Mouse (Mus musculus) frontal cortex, adult 2 months (tissue): ENCODE data around the gene Alkal2. TPM values are rescaled to one million over a fixed set of nuclear protein-coding genes. Genes with fewer than 3 reads are reported as not detected.

ENCODE experiments used
- DNase-seq, 2 experiments: peaks; one replicate each; pipeline ENCODE4 v3.0.0; 2022; ENCODE audit warnings: low spot score in 1 of 2; ENCODE audit errors: extremely low spot score in 1 of 2
- polyA plus RNA-seq: library from polyadenylated mRNA; depleted of rRNA; stranded (reverse); fragments of >200 nt; gene quantifications from 2 replicates; pipeline ENCODE4 v1.2.3, GENCODE M21; 2012; rRNA removed

The Alkal2 gene
- polyA plus RNA-seq, result 1.0 and 1.5 TPM in 2 replicates

DNA sequence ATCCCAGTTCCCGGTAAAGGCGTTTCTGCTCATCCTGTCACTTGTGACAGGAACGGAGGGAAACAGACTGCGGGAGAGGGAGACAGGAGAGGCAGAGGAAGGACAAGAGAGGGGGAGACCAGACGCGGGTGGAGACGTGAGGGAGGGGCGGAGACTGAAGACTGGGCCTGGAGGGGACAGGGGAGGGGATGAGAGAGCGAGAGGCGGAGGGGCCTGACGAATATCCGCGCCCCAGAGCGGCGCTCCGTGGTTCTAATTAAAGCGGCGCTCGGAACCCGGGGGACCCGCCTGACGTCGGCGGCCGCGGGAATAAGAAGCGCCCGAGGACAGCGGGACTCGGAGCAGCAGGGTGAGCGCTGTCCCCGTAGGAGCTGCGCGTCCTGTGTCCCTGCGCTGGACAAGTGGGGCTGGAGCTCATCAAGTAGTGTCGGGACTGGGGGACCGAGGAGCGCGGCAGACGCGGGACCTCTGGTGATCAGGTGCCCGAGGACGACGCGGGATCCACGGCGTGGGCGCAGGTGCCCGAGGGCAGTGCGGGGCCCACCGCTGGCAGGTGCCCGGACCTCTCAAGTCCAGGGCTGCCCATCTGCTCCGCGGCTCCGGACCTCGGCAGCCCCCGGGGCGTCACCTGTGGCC, at the start of gene Alkal2:
Gene Alkal2, plus strand, starts transcription at position 337 of the 636 bp plus-strand sequence.
- DNase-seq, result no peak

DNA sequence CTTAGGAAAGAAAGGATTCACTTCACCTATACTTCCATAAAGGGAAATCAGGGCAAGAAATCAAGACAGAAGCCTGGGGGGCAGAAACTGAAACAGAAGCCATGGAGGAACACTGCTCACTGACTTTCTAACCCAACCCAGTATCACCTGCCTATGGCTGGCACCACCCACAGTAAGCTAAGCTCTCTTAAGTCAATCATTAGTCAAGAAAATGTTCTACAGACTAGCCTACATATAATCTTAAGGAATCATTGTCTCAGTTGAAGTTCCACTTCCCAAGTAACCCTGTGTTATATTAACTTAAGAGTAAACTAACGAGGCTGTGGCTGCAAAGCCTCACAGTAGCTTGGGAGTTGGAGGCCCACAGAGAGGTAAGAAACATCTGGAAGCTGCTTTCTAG, 35.6 kb upstream of the Alkal2 start:
- DNase-seq, result no peak

DNA sequence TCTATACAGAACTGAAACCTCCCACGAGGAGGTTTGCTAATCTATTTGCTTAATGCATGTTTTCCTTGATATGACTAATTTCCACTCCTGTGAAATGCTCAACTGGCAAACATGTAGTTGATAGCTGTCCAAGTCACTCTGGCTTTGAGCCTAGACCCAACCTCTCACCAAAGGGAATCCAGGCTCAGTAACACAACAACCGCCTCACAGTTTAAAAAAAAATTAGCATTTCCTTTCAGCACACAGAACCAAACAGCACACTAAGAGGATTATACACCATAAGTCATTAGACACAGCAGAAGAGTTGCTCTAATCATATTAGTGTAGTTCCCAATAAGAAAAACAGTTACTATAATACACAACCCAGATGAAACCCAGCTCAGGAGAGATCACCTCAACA, 33.2 kb upstream of the Alkal2 start:
- DNase-seq, result peak in 1 of 2 experiments; percentile 25

DNA sequence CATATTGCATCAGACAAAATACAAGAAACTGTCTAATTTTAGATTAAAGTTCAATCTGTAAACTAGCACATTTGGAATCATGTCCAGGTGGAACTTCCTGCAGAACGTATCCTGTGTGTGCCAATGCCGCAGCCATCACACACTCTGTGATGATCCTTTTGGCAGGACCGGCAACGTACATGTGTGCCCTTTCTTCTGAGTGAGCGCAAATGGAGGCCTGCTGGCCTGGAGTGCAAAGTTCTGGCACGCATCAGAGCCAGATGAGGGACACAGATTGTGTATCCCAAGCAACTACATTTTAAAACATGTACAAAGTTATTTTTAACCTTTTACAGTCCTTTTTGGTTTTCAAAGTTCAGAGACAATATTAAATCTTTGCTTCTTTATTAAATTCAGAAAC, 32.3 kb upstream of the Alkal2 start:
- DNase-seq, result no peak

DNA sequence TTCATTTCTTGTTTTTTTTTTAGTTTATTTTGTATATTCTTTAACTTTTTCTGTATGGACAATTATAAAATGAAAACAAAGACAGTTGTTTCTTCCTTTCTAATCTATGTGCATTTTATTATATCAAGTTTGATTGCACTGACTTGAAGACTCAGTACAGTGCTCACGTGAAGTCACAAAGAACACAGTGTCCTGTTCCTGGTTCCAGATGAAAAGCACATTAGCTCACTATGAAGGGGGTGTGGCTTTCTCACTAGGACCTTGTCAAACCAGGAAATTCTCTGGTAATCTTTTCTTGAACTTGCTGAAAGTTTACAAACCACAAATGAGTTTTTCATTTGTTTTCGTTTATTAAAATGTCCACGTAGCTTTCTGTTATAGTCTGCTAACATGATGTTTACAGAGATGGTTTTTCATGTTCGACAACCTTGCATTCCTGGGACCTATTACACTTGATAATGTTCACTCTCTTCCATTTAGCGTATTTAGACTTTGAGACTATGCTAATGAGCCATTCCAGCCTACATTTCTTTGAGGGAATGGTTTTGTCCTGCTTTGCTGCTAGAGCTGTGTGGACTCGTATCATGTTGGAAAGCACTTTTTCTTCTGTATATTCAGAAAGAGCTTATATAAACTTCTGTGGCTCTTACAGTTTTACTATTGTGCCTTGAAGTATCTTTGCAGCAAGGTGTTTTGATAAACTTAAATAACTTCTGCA, 28.5 kb upstream of the Alkal2 start:
- DNase-seq, result no peak

DNA sequence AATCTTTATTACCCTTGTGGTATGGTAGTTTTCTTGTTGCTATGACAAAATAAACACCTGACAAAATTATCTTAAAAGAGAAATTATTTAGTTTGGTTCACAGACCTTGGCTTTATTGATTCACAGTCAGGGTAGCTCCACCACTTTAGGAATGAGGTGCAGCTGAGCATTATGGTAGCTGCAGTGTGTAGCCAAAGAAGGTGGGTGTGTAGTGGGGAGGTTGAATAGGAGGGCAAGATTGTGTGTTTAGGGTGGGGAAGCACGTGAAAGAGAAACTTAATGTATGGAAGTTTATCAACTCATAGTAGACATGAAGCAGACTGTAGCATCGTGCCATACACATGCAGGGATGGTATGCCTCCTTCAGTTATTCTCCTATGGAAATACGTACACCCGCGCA, 27.9 kb upstream of the Alkal2 start:
- no peak for DNase-seq

DNA sequence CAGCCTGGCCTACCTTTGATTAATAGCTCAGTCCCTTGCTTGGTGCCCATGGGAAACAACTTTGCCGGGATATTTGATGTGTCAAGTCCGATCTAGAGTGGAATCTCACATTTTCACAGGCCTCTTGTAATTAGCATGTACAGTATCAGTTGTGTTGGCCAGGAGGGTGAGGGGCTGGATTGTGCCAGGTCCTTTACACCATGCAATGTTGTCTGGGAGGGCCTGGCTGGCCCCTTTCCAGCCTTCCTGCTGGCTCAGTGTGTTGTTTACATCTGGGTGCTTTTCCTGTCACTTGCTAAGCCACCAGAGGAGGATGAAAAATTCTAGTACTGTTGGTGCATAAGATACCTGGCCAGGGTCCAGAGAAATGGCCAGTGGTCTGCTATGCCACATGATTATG, 19.8 kb upstream of the Alkal2 start:
- DNase-seq, result no peak

DNA sequence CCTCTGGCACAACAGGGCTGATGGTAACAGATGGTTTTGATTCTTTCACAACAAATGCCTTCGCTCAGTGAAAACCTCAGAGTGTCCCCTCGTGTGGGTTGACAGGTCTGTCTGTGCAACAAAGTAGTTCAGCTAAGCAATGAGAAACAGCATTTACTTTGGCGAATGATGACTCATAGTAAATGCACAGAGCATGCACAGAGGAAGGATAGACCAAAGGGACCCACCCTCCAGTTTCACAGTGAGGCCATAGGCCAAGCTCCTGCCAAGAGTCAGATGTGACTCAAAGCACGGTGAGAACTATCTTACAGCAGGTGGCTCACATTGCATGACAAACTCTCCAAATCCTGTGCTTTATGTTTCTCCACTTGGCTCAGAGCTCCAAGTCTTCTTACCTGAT, 18.3 kb upstream of the Alkal2 start:
- no peak for DNase-seq

DNA sequence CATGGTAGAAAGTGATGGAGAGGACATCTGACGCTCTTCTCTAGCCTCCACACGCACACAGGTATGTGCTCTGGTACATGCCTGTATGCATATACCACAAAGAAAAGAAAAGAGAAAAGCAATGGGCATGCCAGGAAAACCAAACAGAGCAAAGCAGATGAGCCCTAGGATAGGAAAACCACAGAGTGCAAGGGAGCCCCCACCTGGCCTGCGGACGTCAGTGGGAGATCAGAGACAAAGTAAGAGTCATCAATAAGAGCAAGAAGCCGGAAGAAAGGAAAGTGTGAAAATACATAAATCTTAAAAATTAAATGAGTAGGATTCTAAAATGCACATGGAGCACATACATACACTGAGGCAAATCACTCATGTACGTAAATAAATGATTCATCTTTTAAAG, 4.7 kb upstream of the Alkal2 start:
- DNase-seq, result no peak

DNA sequence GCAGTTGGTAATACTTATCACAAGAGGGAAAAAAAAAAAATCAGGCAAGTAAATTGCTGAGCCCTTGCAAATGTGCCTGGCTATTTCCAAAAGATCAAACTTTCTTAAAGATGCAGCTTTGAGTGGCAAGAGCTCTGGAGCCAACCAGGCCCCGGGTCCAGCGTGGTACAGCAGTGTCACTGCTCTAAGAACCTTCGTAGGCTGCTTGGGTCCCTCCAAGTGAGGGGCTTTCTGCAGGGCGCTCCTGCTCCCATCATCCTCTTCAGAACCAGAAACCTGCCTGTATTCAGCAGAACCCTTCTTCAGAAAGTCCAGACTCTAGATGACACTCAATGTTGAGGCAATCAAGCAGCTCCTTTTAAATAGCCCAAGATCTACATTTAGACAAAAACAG, 533 bp upstream of the Alkal2 start:
- DNase-seq, result no peak

DNA sequence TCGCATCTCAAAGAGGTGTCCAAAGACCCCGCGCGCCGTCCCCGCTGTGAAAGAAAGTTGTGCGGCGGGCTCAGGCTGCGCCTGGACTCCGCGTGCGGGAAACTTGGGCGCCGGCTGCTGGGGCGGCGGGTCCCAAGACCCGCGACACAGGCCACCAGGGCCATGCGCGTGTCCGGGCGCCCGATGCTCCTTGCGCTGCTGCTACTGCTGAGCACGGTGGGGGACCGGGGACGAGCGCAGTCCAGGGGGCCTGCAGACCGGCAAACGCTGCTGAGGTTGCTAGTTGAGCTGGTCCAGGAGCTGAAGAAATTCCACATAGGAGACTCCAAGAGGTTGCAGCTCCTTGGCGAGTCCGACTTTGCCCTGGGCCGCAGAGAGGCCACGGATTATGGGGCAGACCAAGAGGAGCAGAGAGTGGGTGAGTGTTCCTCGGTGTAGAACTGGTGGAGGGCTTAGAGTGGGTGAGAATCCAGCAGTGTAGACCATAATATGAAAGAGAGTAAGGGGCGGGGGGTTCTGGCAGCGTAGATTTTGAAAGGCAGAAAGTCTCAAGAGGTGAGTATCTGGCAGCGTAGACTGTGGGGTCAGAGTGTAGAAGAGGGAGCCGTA, 604 bp downstream of the Alkal2 start:
- DNase-seq, result no peak

DNA sequence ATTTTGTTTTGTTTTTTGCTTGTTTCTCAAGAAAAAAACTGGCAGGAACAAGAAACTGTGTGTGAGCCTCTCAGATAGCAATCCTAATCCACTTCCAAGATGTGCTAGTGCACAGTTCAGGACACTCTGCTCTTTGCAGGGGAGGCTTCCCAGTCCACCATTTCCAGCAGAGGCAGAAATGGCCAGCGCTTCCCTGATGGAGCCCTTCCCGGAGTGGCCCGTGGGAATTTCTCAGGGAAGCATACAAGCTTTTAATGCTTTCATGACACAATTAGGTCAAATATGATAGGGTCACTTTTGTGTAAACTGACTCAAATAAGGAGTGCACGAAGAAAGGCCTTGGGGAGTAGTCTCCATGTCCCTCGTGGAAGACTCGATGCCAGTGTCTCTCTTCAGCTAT, 1.8 kb downstream of the Alkal2 start:
- no peak for DNase-seq

DNA sequence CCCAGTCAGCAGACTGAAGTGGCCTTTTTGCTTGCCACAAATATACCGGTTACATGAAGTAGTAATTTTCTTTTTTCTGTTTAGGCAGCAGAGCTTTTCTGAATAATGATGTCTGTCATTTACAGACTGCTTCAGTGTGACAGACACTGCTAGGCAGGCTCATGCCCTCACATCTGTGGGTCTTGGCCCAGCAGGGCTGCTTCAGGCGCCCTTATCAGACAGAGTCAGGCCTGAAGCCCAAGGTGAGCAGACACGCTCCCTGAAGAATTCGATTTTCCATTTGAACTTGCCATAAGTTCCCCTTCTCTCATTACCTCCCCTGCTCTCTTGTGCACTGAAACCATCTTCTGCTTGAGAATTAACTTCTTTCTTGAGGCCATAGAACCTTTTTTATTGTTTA, 3.9 kb downstream of the Alkal2 start:
- no peak for DNase-seq

DNA sequence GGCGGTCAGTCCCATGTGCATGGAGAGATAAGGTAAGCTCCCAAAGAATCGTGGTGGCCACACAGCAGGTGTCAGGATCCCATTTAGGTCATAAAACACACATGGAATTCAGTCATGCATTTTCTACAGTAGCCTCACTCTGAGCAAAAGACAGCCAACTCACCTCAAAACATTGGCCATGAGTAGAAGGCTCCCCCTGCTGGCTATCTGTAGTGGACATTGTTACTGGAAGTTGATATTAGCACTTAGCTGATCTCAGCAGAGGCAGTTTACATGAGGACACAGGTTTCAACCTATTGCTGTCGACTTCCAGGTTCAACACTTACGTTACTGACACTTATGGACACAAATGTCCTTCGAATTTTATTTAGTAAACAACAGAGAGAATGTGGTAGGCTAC, 5.9 kb downstream of the Alkal2 start:
- DNase-seq, result peak; percentile 37 to 88

DNA sequence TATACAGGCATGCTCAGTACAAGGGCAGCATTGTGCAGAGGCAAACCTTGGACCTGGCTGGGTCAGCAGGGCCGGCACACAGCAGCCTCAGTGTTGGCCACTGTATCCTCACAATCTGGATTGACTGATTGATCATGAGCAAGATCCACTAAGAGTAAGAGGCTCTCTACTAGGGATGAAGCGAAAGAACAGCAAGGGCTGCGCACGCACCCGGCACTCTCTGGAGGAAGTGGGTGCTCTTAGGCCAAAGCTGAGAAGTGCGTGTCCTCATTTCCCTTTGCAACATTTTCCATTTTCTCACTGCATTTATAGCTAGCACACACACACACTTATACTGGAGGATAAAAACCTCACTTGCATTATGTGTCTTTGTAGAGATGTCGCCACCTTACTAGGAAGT, 7.3 kb downstream of the Alkal2 start:
- DNase-seq, result no peak

DNA sequence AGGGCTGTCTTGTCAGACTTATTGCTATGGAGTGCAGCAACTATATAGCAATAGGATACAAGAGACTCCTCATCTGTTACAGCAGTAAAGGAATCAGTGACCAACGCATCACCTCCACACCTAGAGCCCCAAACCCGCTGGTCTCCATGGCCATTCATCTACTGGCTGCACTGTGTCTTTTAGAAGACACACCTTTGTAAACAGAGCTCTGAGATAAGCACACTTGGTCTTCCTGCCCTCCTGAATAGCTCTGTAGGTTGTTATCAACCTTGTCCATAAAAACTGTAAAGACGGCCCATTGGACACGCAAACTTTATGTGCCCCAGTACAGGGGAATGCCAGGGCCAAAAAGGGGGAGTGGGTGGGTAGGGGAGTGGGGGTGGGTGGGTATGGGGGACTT, 12.9 kb downstream of the Alkal2 start:
- no peak for DNase-seq

DNA sequence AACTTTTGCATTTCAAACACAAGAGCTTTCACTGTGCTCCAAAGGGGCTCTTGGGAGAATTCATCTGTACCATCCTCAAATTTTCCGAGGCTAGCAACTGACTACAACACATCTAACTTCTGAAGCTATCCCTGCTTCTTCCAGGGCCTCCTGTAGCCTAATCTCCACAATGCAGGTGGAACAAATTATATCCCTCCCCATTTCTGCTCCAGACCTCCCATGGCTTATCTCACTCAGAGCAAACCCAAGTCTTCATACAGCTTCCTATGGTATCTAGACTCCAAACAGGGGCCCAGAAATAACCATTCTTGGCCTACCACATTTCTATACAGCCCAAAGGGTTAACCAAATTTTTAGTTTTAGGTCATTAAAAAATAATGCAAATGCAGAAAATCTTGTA, 24.5 kb downstream of the Alkal2 start:
- DNase-seq, result no peak

DNA sequence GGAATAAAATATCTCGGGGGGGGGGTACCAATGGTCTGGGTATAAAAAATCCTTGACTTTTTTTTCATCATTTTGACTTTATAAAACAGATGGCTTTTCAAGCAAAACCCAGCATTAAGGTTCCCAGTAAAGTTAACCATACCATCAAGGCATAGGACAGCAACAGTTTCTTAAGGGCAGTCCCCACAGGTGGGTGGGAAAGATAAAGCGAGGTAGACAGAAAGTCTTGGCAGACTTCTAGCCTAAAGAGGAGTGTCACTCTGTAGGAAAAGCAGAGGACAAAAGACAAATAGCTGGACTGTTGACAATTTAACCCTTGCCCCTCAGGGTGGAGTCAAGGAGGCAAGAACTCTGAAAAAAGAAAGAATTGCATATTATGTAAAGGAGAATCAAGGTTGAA, 25.8 kb downstream of the Alkal2 start:
- no peak for DNase-seq

DNA sequence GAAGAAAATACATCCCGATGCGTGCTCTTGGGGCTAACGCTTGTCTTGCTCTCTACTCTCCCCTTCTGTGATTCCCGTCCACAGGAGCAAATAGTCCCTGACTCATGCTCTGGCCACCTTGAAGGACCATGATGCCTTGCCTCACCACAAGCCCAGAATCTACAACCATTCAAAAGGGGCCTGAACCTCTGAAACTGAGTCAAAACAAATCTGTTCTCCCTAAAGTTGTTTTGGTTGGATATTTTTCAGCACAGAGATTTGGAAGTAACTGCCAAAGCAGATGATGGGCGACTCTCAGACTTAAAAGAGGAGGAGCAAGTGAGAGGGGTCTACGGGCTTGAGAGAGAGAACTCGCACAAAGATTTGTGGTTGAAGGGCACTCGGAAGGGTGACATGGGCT, 26.7 kb downstream of the Alkal2 start:
- DNase-seq, result no peak

DNA sequence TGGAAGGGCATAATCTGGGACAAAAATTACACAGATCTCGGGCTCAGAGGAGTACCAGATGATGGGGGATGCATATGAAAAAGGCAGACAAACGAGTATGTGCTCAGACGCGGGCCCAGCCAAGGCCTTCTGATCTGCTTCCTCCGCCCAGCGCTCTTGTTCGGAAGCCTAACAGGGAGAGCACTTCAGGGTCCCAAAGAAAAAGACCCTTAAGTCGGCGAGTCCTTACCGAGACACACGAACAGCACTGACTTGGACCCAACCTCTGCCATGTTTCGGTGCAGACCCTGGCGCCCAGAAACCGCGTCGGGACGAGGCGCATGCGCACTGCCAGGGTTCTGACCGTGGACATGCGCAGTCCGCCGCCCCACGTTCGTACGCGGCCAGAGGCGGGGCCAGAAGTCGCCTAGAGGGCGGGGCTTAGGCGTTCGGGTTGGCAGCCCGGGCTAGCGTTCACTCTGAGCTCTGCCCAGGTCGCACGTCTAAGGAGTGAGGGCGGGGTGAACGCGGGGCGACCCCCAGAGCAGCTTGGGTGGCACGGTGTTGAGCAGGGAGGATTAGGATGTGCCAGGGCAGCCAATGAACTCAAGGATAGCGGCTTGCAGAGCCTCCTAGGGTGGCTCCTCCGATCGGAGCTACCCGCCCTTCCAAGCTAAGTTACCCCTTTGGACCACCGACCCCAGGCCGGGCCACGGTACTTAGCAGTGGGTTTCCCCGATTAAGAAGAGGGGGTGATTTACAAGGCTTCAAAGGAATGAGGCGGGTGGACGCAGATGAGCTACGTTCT, 27.3 kb downstream of the Alkal2 start, which contains the start of the genes Acp1 and Sh3yl1:
Gene Acp1, minus strand, starts transcription at position 329 of the 787 bp plus-strand sequence.
Gene Sh3yl1, plus strand, starts transcription at position 408 of the 787 bp plus-strand sequence.
- DNase-seq, result peak; percentile 86 to 97

DNA sequence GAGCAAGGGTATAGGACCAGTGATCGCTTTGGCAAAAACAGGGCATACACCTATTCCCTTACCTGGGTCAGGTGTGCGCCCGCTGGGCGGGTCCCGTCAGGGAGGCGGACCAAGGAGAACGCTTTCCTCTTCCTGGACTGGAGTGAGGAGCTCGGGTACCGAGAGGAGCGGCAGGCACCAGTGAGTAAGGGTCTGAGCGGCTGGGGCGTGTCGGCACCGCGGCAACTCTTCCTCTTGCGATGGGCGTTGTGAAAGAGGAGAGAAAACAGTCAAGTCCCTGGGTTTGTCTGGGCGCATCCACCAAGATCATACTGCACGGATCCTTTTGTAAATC, 27.9 kb downstream of the Alkal2 start:
- peak; percentile 15 to 35 for DNase-seq
